Comparison of ENCODE assay signal across 29 mouse cellular contexts in genomic region chr11:83536831-83537230, GRCm38 (mm10). TPM values are rescaled to one million over a fixed set of nuclear protein-coding genes. Genes with fewer than 3 reads are reported as not detected.
A peak's percentile ranks its signal among the peaks of the same experiment; 100 is the strongest.
DNase-seq lines count a peak whose midpoint lies in the region; ATAC-seq and TF ChIP-seq lines count a peak whose summit lies in the region.
"Had no signal": no experiment of that assay in that cellular context is flagged by ENCODE, and none has a peak within 500 bp of the region (broad histone marks: within the 10 kb centered on the region; RNA-seq: fewer than 3 reads in every experiment).

No protein-coding gene starts in this region.

- H3K27me3 ChIP-seq in spleen, adult 2 months (ENCODE audit: control insufficient read depth, insufficient read depth, low read length), result no peaks in the 10 kb centered on the region
- H3K27me3 ChIP-seq: embryonic facial prominence, embryonic 12.5 days; forebrain, embryonic 12.5 days; forebrain, embryonic 15.5 days; heart, embryonic 12.5 days; heart, embryonic 15.5 days; hindbrain, embryonic 13.5 days; Patski had no signal

- TF ChIP-seq POLR2A in spleen, adult 2 months (IDR thresholded peaks at IDR 0.05; ENCODE audit: low read depth, low read length), result no peak
- no peak for TF ChIP-seq POLR2A in bone marrow, adult 2 months (IDR thresholded peaks at IDR 0.05; ENCODE audit: borderline replicate concordance, control insufficient read depth, low read depth, low read length)

- H3K27ac ChIP-seq in spleen, adult 2 months (ENCODE audit: insufficient read depth, low read length), result peak overlapping the region; percentile 46
- peak overlapping the region; percentile 22; the same call in 1 of the 2 replicates for H3K27ac ChIP-seq in bone marrow, adult 2 months (ENCODE audit: control insufficient read depth, insufficient read depth, low read depth, low read length, poor library complexity)
- H3K27ac ChIP-seq: embryonic facial prominence, embryonic 12.5 days; forebrain, embryonic 12.5 days; forebrain, embryonic 15.5 days; heart, embryonic 15.5 days; hindbrain, embryonic 10.5 days; hindbrain, embryonic 13.5 days had no signal

- 0 out of 2 replicates have a peak, but pooled peaks have one; percentile 2 for ATAC-seq in monocyte, adult 5-6 weeks (replicated peaks; ENCODE audit: insufficient number of reproducible peaks, low FRiP score, low TSS enrichment, poor library complexity, severe bottlenecking)
- ATAC-seq: forebrain, embryonic 15.5 days; hindbrain, embryonic 16.5 days; inflammation-experienced regulatory T-cells, adult 6 months; Patski had no signal

- TF ChIP-seq CTCF in spleen, adult 2 months (IDR thresholded peaks at IDR 0.05; ENCODE audit: extremely low read depth, insufficient read depth, insufficient read length, insufficient replicate concordance), result no peak
- no peak for TF ChIP-seq CTCF in bone marrow, adult 2 months (IDR thresholded peaks at IDR 0.05; ENCODE audit: control insufficient read depth, insufficient read depth, low read length)

- no peak for DNase-seq in spleen, adult 2 months (ENCODE audit: low read depth in 1 of 2, low spot score in 2 of 2)
- DNase-seq in spleen, postnatal 10 days (ENCODE audit: low spot score in 2 of 2), result no peak
- DNase-seq in thymus, postnatal 4 days, result no peak
- DNase-seq in adrenal gland, postnatal 14 days, result no peak
- DNase-seq: adrenal gland, postnatal 25 days; cerebellum, adult 18-20 months; cerebellum, adult 9-10 months; cerebellum, postnatal 14 days; gastrocnemius, postnatal 25 days; heart, adult 18-20 months; heart, postnatal 10 days; heart, postnatal 36 days had no signal

- no peak overlapping the region for H3K4me3 ChIP-seq in spleen, adult 2 months (ENCODE audit: extremely low read depth, insufficient read depth, insufficient read length)
- H3K4me3 ChIP-seq in bone marrow, adult 2 months (replicated peaks; ENCODE audit: control insufficient read depth, low read depth, low read length), result no peak overlapping the region
- H3K4me3 ChIP-seq: embryonic facial prominence, embryonic 12.5 days; erythroblast, embryonic 14.5 days; forebrain, embryonic 12.5 days; forebrain, embryonic 15.5 days; heart, embryonic 12.5 days; heart, embryonic 15.5 days; hindbrain, embryonic 10.5 days; hindbrain, embryonic 13.5 days had no signal

- H3K4me1 ChIP-seq in spleen, adult 2 months (ENCODE audit: control insufficient read depth, insufficient read depth, insufficient read length), result peaks cover 4% of the 10 kb centered on the region; the same call in 1 of the 2 replicates
- H3K4me1 ChIP-seq in bone marrow, adult 2 months (ENCODE audit: control insufficient read depth, insufficient read depth, low read length), result peaks cover 10% of the 10 kb centered on the region
- H3K4me1 ChIP-seq: forebrain, embryonic 12.5 days had no signal

- H3K36me3 ChIP-seq in spleen, adult 2 months (ENCODE audit: control insufficient read depth, insufficient read depth, low read length), result no peaks in the 10 kb centered on the region
- H3K36me3 ChIP-seq: embryonic facial prominence, embryonic 12.5 days; forebrain, embryonic 12.5 days; forebrain, embryonic 15.5 days; heart, embryonic 12.5 days; heart, embryonic 15.5 days; hindbrain, embryonic 10.5 days; hindbrain, embryonic 13.5 days had no signal

- 65% methylated on average over 3 of the region's 3 CpGs for WGBS in spleen, adult 2 months
- 48% methylated on average over 3 of the region's 3 CpGs for WGBS in bone marrow, adult 2 months

RNA-seq across cellular contexts. Expression of gene Ccl5, which starts 6.5 kb away (rescaled TPM):
- 519 and 769 TPM in 2 replicates for polyA plus RNA-seq in spleen, adult 2 months (2012; rRNA removed)
- 7.6 and 22.7 TPM in 2 replicates for polyA plus RNA-seq in bone marrow, adult 2 months (2011; ENCODE audit: insufficient read depth, insufficient read length, low replicate concordance, missing spikeins)
- 781 to 2,479 TPM (median 803 TPM) in 3 replicates for total RNA-seq in monocyte, adult 5-6 weeks (2017)
- total RNA-seq in adrenal gland, postnatal 14 days (2021), result 25.5 TPM in 1 of 2 replicates, not detected in the other
- total RNA-seq: ES-E14; gastrocnemius, adult 8-10 months; gastrocnemius, postnatal 25 days; heart, postnatal 10 days had no signal
- polyA plus RNA-seq: erythroblast, embryonic 14.5 days; forebrain, embryonic 12.5 days; forebrain, embryonic 15.5 days; heart, embryonic 12.5 days; hindbrain, embryonic 10.5 days; hindbrain, embryonic 13.5 days had no signal

RNA-seq across cellular contexts. Expression of gene Heatr9, which starts 14.9 kb away (rescaled TPM):
- polyA plus RNA-seq in spleen, adult 2 months (2012; rRNA removed), result 0.18 and 0.21 TPM in 2 replicates
- polyA plus RNA-seq in bone marrow, adult 2 months (2011; ENCODE audit: insufficient read depth, insufficient read length, low replicate concordance, missing spikeins), result not detected in 2 replicates
- total RNA-seq in monocyte, adult 5-6 weeks (2017), result 7.9 to 25.0 TPM (median 9.1 TPM) in 3 replicates
- not detected in 2 replicates for total RNA-seq in adrenal gland, postnatal 14 days (2021)
- total RNA-seq: adrenal gland, postnatal 25 days; ES-E14; gastrocnemius, adult 8-10 months; gastrocnemius, postnatal 25 days; heart, postnatal 10 days; heart, postnatal 36 days had no signal
- polyA plus RNA-seq: C2C12; embryonic facial prominence, embryonic 12.5 days; erythroblast, embryonic 14.5 days; forebrain, embryonic 15.5 days; gonadal fat pad, adult 2 months; heart, embryonic 12.5 days; heart, embryonic 15.5 days; hindbrain, embryonic 13.5 days; hindbrain, embryonic 16.5 days; Patski had no signal

RNA-seq across cellular contexts. Expression of gene Ccl9, which starts 41.6 kb away (rescaled TPM):
- 3.5 TPM in 2 replicates for polyA plus RNA-seq in spleen, adult 2 months (2012; rRNA removed)
- 8.0 and 17.0 TPM in 2 replicates for polyA plus RNA-seq in bone marrow, adult 2 months (2011; ENCODE audit: insufficient read depth, insufficient read length, low replicate concordance, missing spikeins)
- 98.1 to 442 TPM (median 354 TPM) in 3 replicates for total RNA-seq in monocyte, adult 5-6 weeks (2017)
- total RNA-seq in adrenal gland, postnatal 14 days (2021), result 4.5 and 10.3 TPM in 2 replicates
- polyA plus RNA-seq: erythroblast, embryonic 14.5 days; inflammation-experienced regulatory T-cells, adult 6 months had no signal

RNA-seq across cellular contexts. Expression of gene Ccl6, which starts 56.1 kb away (rescaled TPM):
- polyA plus RNA-seq in spleen, adult 2 months (2012; rRNA removed), result 12.5 and 15.6 TPM in 2 replicates
- polyA plus RNA-seq in bone marrow, adult 2 months (2011; ENCODE audit: insufficient read depth, insufficient read length, low replicate concordance, missing spikeins), result 88.2 and 218 TPM in 2 replicates
- total RNA-seq in monocyte, adult 5-6 weeks (2017), result 235 to 1,319 TPM (median 1,123 TPM) in 3 replicates
- total RNA-seq in adrenal gland, postnatal 14 days (2021), result 9.5 and 14.4 TPM in 2 replicates
- polyA plus RNA-seq: C2C12; erythroblast, embryonic 14.5 days; Patski had no signal

Comparison
In these comparisons a context has a peak if more than half of its experiments do, and no peak if none do; other contexts are left out.
1. RNA of gene Ccl5, which starts 6.5 kb away (total RNA-seq): 781 to 2,479 TPM in monocyte, adult 5-6 weeks; 25.5 TPM in adrenal gland, postnatal 14 days; every median in the first group is over 10 times any median in the second.